Mouse (Mus musculus): ENCODE measurements around the gene Arhgef15. TPM values are rescaled to one million over a fixed set of nuclear protein-coding genes. Genes with fewer than 3 reads are reported as not detected.
"Not testable (repeated sequence)": the region's sequence is repeated elsewhere in the genome, so short reads cannot be mapped to it uniquely, and the experiment has no call there.

Gene Arhgef15
- total RNA-seq, 2 experiments from 2014 or later = 13.0 to 17.1 TPM

GRCm38 (mm10) chr11:68965050-68965449 is 7.8 kb upstream of the Arhgef15 start:
- no peak for DNase-seq

GRCm38 (mm10) chr11:68963405-68963804 is 6.1 kb upstream of the Arhgef15 start:
- no peak for DNase-seq

GRCm38 (mm10) chr11:68962159-68962558 is 4.9 kb upstream of the Arhgef15 start:
- not testable (repeated sequence) for DNase-seq

- no peak for DNase-seq
Observed at GRCm38 (mm10) chr11:68961596-68961995, 4.3 kb upstream of the Arhgef15 start.

GRCm38 (mm10) chr11:68957971-68958370 is 691 bp upstream of the Arhgef15 start:
- no peak for DNase-seq

- no peak for DNase-seq
Observed at GRCm38 (mm10) chr11:68956697-68957096, 583 bp downstream of the Arhgef15 start.

GRCm38 (mm10) chr11:68956107-68956506 is 1.2 kb downstream of the Arhgef15 start:
- no peak for DNase-seq

- no peak for DNase-seq
Observed at GRCm38 (mm10) chr11:68955473-68955872, 1.8 kb downstream of the Arhgef15 start.

GRCm38 (mm10) chr11:68954408-68954807 is 2.9 kb downstream of the Arhgef15 start:
- no peak for DNase-seq

GRCm38 (mm10) chr11:68953903-68954302 is 3.4 kb downstream of the Arhgef15 start:
- DNase-seq = no peak

- DNase-seq = no peak
Observed at GRCm38 (mm10) chr11:68947542-68947993, 9.7 kb downstream of the Arhgef15 start.

- DNase-seq = no peak
Observed at GRCm38 (mm10) chr11:68946806-68947440, 10.4 kb downstream of the Arhgef15 start.

- DNase-seq = no peak
Observed at GRCm38 (mm10) chr11:68946001-68946400, 11.3 kb downstream of the Arhgef15 start.

GRCm38 (mm10) chr11:68945245-68945644 is 12.0 kb downstream of the Arhgef15 start:
- no peak for DNase-seq

- DNase-seq = no peak
Observed at GRCm38 (mm10) chr11:68942731-68943130, 14.5 kb downstream of the Arhgef15 start.

GRCm38 (mm10) chr11:68940516-68940915 is 16.8 kb downstream of the Arhgef15 start:
- no peak for DNase-seq

- peak; percentile 70 for DNase-seq
Observed at GRCm38 (mm10) chr11:68939451-68940304, 17.6 kb downstream of the Arhgef15 start.

GRCm38 (mm10) chr11:68936951-68937350 is 20.3 kb downstream of the Arhgef15 start:
- not testable (repeated sequence) for DNase-seq

GRCm38 (mm10) chr11:68933885-68934507 is 23.3 kb downstream of the Arhgef15 start:
- no peak for DNase-seq

- DNase-seq = no peak
Observed at GRCm38 (mm10) chr11:68929947-68930346, 27.3 kb downstream of the Arhgef15 start.

GRCm38 (mm10) chr11:68926981-68927380 is 30.3 kb downstream of the Arhgef15 start, which contains the start of gene Odf4:
Gene Odf4, minus strand, starts transcription at chr11:68927081.
- DNase-seq = no peak

GRCm38 (mm10) chr11:68924749-68925148 is 32.5 kb downstream of the Arhgef15 start:
- no peak for DNase-seq

- no peak for DNase-seq
Observed at GRCm38 (mm10) chr11:68923191-68923590, 34.1 kb downstream of the Arhgef15 start.
